Mouse (Mus musculus): ENCODE measurements around the gene Ube2k.
"Not testable (repeated sequence)": the region's sequence is repeated elsewhere in the genome, so short reads cannot be mapped to it uniquely, and the experiment has no call there.

The Ube2k gene

GRCm38 (mm10) chr5:65536751-65537419 is at the start of gene Ube2k, which contains the start of gene Smim14:
Gene Ube2k, plus strand, starts transcription at chr5:65537233.
Gene Smim14, minus strand, starts transcription at chr5:65537184.
- DNase-seq (ENCODE audit: low spot score in 2 of 2): peak; percentile 89 to 94

DNA sequence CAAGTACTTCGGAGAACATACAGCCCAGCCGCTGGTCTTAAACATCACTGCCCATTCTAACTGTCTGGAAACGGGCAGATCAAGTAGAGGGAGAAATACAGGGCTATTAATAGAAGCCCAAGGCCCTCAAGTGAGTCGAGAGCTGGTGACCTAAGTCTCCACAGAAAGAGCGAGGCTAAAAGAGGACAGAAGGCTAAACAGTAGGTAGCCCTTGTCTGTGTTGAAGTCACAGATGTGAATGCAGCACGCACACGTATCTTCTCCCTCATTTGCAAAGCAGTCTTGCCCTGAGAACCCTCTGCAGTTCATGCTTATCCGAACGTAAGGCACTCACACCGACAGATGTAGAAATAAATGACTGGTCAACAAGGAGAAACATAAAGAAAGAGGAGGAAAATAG is 49.7 kb upstream of the Ube2k start:
- DNase-seq (ENCODE audit: low spot score in 2 of 2): no peak

DNA sequence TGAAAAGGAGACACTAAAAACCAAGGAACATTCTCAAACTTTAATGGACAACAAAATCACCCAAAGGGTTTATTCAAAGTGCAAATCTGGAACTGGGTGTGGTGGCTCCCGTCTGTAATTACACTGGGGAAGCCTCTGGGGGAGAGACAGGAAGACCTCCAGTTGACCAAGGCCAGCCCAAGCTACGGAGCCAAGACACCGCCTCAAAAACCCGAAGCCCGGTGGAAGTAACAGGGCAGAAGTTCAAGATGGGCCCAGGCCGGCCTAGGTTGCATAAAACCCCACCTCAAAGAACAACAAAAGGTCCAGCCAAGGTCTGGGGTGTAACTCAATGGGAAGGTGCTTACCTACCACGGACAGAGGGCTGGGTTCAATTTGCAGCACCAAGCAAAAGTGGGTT is 48.3 kb upstream of the Ube2k start:
- DNase-seq (ENCODE audit: low spot score in 2 of 2): no peak

DNA sequence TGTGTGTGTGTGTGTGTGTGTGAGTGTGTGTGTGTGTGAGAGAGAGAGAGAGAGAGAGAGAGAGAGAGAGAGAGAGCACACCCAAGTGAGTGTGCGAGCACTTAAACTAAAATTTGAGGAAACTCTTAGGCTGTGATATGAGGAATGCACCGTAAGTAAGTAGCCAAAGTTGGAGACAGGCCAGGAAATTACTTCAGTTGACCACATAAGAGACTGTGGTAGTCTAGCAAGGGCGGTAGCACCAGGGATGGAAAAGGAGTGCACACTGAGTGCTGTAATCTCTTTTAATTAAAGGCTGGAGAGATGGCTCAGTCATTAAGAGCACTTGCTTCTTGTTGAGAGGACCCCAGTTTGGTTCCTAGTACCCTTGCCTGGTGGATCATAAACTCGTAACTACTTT is 47.2 kb upstream of the Ube2k start:
- DNase-seq (ENCODE audit: low spot score in 2 of 2): no peak

DNA sequence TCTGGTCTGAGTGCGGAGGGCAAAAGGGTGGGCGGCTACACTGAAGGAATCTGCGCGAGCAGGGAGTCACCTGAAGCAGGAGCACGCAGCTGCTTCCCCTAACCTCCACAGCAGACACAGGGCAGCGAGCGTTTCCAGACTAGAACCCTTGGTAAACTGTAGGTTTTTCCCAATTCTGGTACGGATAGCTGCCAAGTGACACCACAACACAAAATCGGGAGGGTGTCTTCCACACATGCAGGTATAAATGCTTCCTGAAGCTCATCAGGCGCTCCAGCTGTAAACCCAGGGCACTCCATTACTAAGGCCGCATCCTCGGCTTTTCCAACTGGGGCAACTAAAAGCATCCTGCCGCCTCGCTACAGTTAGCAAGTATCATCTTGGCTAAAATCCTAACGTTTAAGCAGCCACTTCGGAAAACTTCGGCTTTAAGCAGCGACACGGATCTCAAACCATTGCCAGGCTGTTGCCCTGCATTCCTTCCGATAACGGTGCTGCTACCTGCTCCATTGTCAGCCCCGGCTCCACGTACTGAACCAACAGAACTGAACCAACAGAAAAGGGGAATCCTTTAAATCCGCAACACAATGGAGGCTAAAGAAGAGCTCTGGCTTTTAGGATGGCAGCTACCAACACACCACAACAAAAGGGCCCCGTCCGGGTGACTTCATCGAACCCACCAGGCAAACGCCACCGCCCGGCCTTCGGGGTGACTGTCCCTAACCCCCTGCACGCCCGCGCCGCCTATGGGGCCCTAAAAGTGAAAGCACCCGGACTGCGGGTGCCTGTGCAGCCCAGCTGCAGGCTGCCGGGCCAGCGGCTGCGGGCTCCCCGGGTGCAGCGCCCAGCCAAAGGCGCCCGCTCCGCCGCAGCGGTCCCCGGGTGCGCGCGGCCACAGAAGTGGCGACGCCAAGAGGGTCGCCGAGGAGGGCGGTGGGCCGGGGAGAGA is 45.0 kb upstream of the Ube2k start:
- peak; percentile 38 to 60 for DNase-seq (ENCODE audit: low spot score in 2 of 2)

- peak; percentile 74 to 83 for DNase-seq (ENCODE audit: low spot score in 2 of 2)
Observed at GRCm38 (mm10) chr5:65492716-65493531, 44.1 kb upstream of the Ube2k start, which contains the start of gene Gm43552. Gene Gm43552, minus strand, starts transcription at chr5:65492833.

DNA sequence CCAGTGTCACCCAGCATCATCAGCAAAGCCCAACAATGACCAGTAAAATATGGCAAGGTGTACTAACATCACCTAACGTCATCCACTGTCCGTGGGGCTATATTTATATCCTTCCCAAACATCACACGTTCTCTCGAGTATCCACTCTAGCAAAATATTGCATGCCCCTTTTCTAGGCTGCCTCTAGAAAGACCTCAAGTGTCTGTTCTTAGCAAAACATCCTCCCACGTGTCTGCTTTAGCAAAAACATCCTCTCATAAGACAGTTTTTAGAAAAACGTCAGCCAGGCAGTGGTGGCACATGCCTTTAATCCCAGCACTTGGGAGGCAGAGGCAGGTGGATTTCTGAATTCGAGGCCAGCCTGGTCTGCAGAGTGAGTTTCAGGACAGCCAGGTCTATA is 36.8 kb upstream of the Ube2k start:
- DNase-seq (ENCODE audit: low spot score in 2 of 2): no peak

DNA sequence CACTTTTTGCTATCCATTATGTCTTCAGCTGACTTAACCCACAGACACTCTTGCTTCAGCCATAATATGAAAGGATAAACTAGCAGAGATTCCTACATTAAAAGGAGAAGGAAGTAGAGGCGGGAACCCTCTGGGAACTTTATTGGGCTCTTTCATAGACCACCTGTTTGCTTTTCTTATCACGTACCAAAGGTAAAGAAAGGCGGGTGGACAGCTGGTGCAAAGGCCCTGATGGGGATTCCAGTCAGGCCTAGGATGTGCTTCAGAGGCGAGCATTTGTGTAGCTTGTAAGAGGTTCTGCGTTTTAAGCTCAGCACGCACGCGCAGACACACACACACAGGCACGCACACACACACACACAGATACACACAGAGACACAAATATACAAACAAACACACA is 35.6 kb upstream of the Ube2k start:
- DNase-seq (ENCODE audit: low spot score in 2 of 2): no peak

DNA sequence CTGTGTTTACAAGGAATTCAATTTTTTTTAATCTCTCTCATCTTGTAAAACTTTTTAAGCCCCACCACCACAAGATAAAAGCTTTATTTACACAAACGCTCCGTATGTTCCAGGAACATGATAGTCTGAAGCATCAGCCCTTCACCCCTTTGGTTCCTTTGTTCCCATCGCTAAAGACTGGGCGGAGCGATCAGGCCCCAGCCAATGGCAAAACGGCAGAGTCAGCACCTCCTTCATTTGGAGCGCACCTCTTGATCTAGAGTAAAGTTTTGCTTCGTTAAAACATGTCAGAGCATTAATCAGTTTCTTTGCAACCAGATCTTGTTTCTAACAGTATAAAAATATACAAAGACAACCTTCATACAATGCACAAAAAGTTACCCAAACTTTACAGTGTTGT is 31.2 kb upstream of the Ube2k start:
- DNase-seq (ENCODE audit: low spot score in 2 of 2): peak in 1 of 2 experiments; percentile 5

- DNase-seq (ENCODE audit: low spot score in 2 of 2): no peak
Observed at GRCm38 (mm10) chr5:65508395-65508794, 28.6 kb upstream of the Ube2k start.

DNA sequence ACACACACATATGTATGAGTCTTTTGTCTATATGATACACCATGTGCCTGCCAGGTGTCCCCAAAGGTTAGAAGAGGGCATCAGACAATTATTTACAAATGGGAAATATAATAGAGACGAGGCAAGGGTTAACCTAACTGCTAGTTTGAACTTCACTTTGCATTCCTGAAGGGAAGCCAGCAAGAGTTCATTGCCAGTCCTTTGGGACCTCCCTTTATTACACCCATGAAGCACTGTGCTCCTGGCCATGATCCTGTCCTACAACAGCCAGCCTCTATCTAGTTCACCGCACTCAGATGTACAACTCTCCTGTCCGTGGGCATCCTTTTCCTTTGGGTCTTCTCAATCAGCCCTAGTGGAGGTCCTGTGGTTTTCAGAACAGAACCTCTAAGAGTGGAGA is 23.5 kb upstream of the Ube2k start:
- DNase-seq (ENCODE audit: low spot score in 2 of 2): no peak

DNA sequence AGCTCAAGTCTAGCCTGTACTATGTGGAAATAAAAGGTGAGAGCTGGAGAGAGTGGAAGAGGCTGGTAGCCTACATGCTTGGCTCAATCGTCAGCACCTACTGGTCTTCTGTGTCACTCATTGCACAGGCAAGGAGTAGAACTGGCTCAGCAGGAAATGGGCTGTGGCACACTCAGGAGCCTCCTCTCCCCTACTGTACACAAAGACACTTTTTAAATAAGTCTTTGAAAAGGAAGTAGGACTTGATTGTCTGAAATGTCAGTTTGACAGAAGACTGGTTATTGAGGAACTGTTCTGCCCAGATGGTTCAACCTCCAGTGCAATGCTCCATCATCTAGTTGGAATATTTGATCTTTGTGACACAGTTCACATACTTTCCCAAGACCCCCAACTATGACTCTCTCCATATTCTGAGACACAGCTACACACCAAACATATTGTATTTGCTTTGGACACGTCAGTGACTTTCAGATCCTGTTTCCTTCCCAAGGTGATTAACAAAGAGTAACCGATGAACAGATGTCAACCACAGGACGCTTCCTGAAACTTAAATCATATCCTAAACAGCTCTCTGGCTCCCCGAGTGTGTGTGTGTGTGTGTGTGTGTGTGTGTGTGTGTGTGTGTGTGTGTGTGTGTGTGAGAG is 22.3 kb upstream of the Ube2k start:
- DNase-seq (ENCODE audit: low spot score in 2 of 2): no peak

GRCm38 (mm10) chr5:65521803-65522202 is 15.2 kb upstream of the Ube2k start:
- no peak for DNase-seq (ENCODE audit: low spot score in 2 of 2)

DNA sequence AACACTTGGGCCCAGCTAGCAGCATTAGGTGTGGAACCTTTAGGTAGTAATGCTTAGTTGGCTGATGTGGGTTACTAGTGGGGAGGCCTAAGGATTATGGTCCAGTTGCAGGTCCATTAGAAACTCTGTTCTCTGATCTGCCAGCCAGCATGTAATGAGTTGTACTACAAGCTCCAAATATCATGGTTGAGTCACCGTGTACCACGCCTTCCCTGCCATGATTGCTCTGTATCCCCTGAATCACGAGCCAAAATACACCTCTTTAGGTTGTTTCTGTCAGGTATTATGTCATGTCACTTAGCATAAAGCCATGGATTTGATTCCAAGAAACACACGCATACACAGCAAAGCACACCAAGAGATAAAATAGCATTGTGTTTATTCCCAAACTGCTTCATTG is 12.2 kb upstream of the Ube2k start:
- DNase-seq (ENCODE audit: low spot score in 2 of 2): no peak

DNA sequence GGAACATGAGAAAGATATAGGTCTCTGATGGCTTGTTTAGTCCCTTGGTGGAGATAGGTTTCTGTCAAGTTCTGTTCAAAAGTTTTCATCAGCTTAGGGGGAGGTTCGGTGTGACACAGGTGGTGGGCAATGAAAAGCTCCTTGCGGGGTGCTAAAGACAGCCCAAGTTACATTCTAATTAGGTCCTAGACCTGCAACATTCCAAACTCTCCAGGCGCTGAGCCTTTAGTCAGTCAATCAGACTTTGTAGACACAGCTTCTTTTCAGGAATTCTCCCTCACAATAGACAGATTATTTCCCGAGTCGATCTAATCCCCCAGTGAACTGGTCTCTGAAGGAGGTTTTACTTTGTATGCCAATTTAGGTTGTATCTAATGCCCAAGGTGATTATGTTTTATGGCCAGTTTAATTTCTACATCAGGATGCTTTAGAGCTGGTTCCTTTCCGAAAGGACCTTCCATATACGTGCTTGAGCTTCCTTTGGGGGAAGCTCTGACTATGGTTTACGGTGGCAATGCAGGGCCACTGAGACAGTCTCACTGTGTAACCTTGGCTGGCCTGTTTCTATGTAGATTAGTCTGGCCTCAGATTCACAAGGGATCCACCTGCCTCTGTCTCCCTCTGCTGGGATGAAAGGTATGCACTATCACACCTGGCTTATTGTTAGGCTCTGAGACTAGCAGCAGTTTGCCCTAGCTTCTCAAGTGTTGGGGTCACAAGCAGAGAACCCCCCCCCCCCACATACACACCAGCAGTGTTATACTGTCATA is 11.2 kb upstream of the Ube2k start:
- no peak for DNase-seq (ENCODE audit: low spot score in 2 of 2)

DNA sequence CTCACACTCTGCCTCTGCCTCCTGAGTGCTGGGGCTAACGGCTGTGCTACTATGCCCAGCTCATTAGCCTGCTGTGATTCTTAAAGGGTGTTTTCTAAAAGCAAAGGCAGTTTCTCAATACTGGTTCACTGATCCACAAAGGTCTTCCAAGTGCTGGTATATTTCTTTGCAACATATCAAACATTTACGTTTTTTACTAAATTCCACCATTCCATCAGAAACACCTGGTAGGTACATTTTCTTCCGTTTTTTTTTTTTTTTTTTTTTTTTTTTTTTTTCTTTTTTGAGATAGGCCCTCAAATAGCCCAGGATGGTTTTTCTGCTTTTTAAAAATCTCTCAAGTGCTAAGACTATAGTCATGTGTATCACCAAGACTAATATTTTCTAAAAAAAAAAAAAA is 5.8 kb upstream of the Ube2k start:
- no peak for DNase-seq (ENCODE audit: low spot score in 2 of 2)

- DNase-seq (ENCODE audit: low spot score in 2 of 2): no peak
Observed at GRCm38 (mm10) chr5:65534496-65534895, 2.5 kb upstream of the Ube2k start.

- no peak for DNase-seq (ENCODE audit: low spot score in 2 of 2)
Observed at GRCm38 (mm10) chr5:65535457-65536067, 1.5 kb upstream of the Ube2k start.

GRCm38 (mm10) chr5:65536068-65536465 is 966 bp upstream of the Ube2k start:
- DNase-seq (ENCODE audit: low spot score in 2 of 2): not testable (repeated sequence)

- DNase-seq (ENCODE audit: low spot score in 2 of 2): no peak
Observed at GRCm38 (mm10) chr5:65537420-65538071, 513 bp downstream of the Ube2k start.

Data from cerebellum, postnatal 4 days (tissue).